Mouse (Mus musculus) retina, embryonic 14.5 days (tissue): Measurements from ENCODE around the gene Sap18b.
"Not testable (repeated sequence)": the region's sequence is repeated elsewhere in the genome, so short reads cannot be mapped to it uniquely, and the experiment has no call there.

Source experiments
- DNase-seq: peaks from one replicate; pipeline ENCODE4 v3.0.0-alpha.2; 2015; ENCODE audit warnings: low spot score

Sap18b gene

GRCm38 (mm10) chr8:95825162-95825561 lies at the start of gene Sap18b:
Gene Sap18b, plus strand, starts transcription at chr8:95825346.
- not testable (repeated sequence) for DNase-seq

- no peak for DNase-seq
Measured at GRCm38 (mm10) chr8:95781085-95781484, 44.1 kb upstream of the Sap18b start.

- DNase-seq, result no peak
Measured at GRCm38 (mm10) chr8:95781775-95782174, 43.4 kb upstream of the Sap18b start.

GRCm38 (mm10) chr8:95782628-95783027 lies 42.5 kb upstream of the Sap18b start:
- DNase-seq, result no peak

GRCm38 (mm10) chr8:95785591-95785990 lies 39.6 kb upstream of the Sap18b start:
- no peak for DNase-seq

GRCm38 (mm10) chr8:95795333-95796061 lies 29.6 kb upstream of the Sap18b start:
- not testable (repeated sequence) for DNase-seq

- DNase-seq, result no peak
Measured at GRCm38 (mm10) chr8:95799117-95799516, 26.0 kb upstream of the Sap18b start.

GRCm38 (mm10) chr8:95799891-95800290 lies 25.3 kb upstream of the Sap18b start:
- no peak for DNase-seq

- no peak for DNase-seq
Measured at GRCm38 (mm10) chr8:95800353-95800752, 24.8 kb upstream of the Sap18b start.

GRCm38 (mm10) chr8:95801476-95802064 lies 23.6 kb upstream of the Sap18b start:
- DNase-seq, result no peak

GRCm38 (mm10) chr8:95802231-95802630 lies 22.9 kb upstream of the Sap18b start:
- DNase-seq, result no peak

- no peak for DNase-seq
Measured at GRCm38 (mm10) chr8:95805482-95805881, 19.7 kb upstream of the Sap18b start.

GRCm38 (mm10) chr8:95806461-95807191 lies 18.5 kb upstream of the Sap18b start:
- DNase-seq, result peak; percentile 14

GRCm38 (mm10) chr8:95807331-95807843 lies 17.8 kb upstream of the Sap18b start, which contains the start of gene Cnot1:
Gene Cnot1, minus strand, starts transcription at chr8:95807464.
- peak; percentile 98 for DNase-seq

GRCm38 (mm10) chr8:95807861-95808260 lies 17.3 kb upstream of the Sap18b start:
- peak; percentile 93 for DNase-seq

GRCm38 (mm10) chr8:95808631-95809030 lies 16.5 kb upstream of the Sap18b start:
- DNase-seq, result no peak

GRCm38 (mm10) chr8:95809116-95809515 lies 16.0 kb upstream of the Sap18b start:
- no peak for DNase-seq

GRCm38 (mm10) chr8:95810184-95810591 lies 15.0 kb upstream of the Sap18b start:
- no peak for DNase-seq

- DNase-seq, result no peak
Measured at GRCm38 (mm10) chr8:95816044-95816708, 9.0 kb upstream of the Sap18b start.

- DNase-seq, result no peak
Measured at GRCm38 (mm10) chr8:95817597-95817996, 7.5 kb upstream of the Sap18b start.

- no peak for DNase-seq
Measured at GRCm38 (mm10) chr8:95818211-95818610, 6.9 kb upstream of the Sap18b start.

GRCm38 (mm10) chr8:95821266-95821665 lies 3.9 kb upstream of the Sap18b start:
- DNase-seq, result no peak
